Mouse (Mus musculus): Measurements from ENCODE around the gene Mageb2. TPM values are rescaled to one million over a fixed set of nuclear protein-coding genes. Genes with fewer than 3 reads are reported as not detected.
"Not testable (repeated sequence)": the region's sequence is repeated elsewhere in the genome, so short reads cannot be mapped to it uniquely, and the experiment has no call there.

Mageb2 gene
- polyA plus RNA-seq (2012; rRNA removed): not detected in 2 replicates

DNA sequence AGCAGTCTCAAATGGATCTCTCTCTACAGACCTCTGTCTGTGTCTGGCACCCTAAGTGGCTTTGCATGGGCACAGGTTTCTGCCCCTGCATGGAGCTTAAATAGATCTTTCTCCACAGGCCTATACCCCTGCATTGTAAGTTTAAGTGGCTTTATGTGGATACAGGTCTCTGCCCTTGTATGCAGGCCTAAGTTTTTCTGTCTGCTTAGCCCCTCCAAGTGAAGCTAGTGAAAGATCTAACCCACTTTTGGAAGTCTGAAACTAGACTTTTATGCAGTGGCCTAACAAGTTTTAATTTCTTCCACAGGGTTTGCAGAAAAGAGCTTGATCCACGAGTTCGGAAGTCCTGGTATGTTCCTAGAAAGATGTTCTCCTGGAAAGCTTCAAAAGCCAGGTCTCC, at the start of gene Mageb2:
Gene Mageb2, plus strand, starts transcription at position 301 of the 400 bp plus-strand sequence.
- H3K4me3 ChIP-seq (ENCODE audit: low read depth, low read length); H3K4me1 ChIP-seq (ENCODE audit: control insufficient read depth, insufficient read depth, insufficient read length, low read length); H3K36me3 ChIP-seq (ENCODE audit: control insufficient read depth, insufficient read depth, low read length); H3K27me3 ChIP-seq (ENCODE audit: control insufficient read depth, insufficient read depth, low read length); H3K27ac ChIP-seq (ENCODE audit: insufficient read depth, low read depth, low read length): not testable (repeated sequence)
- WGBS: 81% methylated on average over 2 of the region's 2 CpGs

GRCm38 (mm10) chrX:91313256-91313655, 18.2 kb upstream of the Mageb2 start:
- not testable (repeated sequence) for H3K36me3 ChIP-seq (ENCODE audit: control insufficient read depth, insufficient read depth, low read length); H3K4me3 ChIP-seq (ENCODE audit: low read depth, low read length); H3K27me3 ChIP-seq (ENCODE audit: control insufficient read depth, insufficient read depth, low read length); H3K4me1 ChIP-seq (ENCODE audit: control insufficient read depth, insufficient read depth, insufficient read length, low read length); H3K27ac ChIP-seq (ENCODE audit: insufficient read depth, low read depth, low read length)
- 91% methylated on average over 9 of the region's 9 CpGs for WGBS

Other genes starting within 250 kb of the Mageb2 start
- not detected in 2 replicates for gene Gm5072, start 60.8 kb downstream of the Mageb2 start, polyA plus RNA-seq (2012; rRNA removed)
- not detected in 2 replicates for gene Gm8914, start 148.4 kb downstream of the Mageb2 start, polyA plus RNA-seq (2012; rRNA removed)
- gene 1700084M14Rik, start 244.2 kb downstream of the Mageb2 start, polyA plus RNA-seq (2012; rRNA removed): not detected in 2 replicates

All from small intestine, adult 2 months (tissue).